Mouse (Mus musculus) lung, postnatal 0 days (tissue): ENCODE measurements around the gene 2300002M23Rik.

Experiments used
- CTCF ChIP-seq: IDR thresholded peaks from 2 replicates; pipeline ENCODE4 v1.5.1; 2016; ENCODE audit warnings: antibody characterized with exemption, mild to moderate bottlenecking
- EP300 ChIP-seq: IDR thresholded peaks from 2 replicates; pipeline ENCODE4 v1.6.1; 2016; ENCODE audit warnings: antibody characterized with exemption, mild to moderate bottlenecking, control low read depth

GRCm38 (mm10) chr17:35544001-35544400 is 23.2 kb upstream of the 2300002M23Rik start:
- TF ChIP-seq CTCF (no peak), EP300 (no peak)
